Mouse (Mus musculus): ENCODE measurements around the gene Stra8.

DNA sequence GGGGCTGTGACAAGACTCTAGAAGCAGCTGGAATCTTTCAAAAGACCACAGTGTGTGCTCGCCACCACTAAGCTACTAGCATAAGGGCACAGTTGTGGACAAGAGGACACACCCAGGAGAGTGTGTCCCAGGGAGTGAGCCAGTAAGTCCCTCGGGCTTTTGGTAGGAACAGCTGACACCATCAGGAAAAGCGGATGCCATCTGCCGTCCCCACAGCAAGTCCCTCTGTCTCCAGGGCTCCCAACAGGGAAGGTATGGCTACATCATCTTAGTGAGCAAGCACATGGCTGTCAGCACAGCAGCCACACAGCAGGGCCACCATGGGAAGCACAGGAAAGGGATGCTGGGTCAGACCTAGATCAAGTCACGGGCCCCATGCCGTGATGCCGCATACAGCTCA is 24.4 kb upstream of the Stra8 start:
- TF ChIP-seq CTCF (IDR thresholded peaks at IDR 0.05; ENCODE audit: low read depth), result no peak
- TF ChIP-seq EP300 (IDR thresholded peaks at IDR 0.05; ENCODE audit: low read depth), result no peak

Measured in heart, postnatal 0 days (tissue).